Mouse (Mus musculus) stomach, embryonic 16.5 days (tissue): Measurements from ENCODE around the gene Ivd. TPM values are rescaled to one million over a fixed set of nuclear protein-coding genes. Genes with fewer than 3 reads are reported as not detected.
A peak's percentile ranks its signal among the peaks of the same experiment; 100 is the strongest.

Experiments used
- ATAC-seq: fragments of 200-750 bp; cut with Nextera tagmentation; 2 replicates; pipeline ENCODE4 v1.8.0; 2017; ENCODE audit warnings: moderate number of reproducible peaks, moderate TSS enrichment; ENCODE audit not compliant: insufficient read depth, low FRiP score
- H3K27ac ChIP-seq: fragments of 300-500 bp; sonication (generic); 2 replicates; pipeline ENCODE4 v1.5.1; 2014; ENCODE audit warnings: low read length
- H3K27me3 ChIP-seq: fragments of 300-500 bp; sonication (generic); 2 replicates; pipeline ENCODE4 v1.6.1; 2014; ENCODE audit warnings: low read length, control low read depth, mixed read lengths; ENCODE audit not compliant: control insufficient read depth, insufficient read depth
- H3K36me3 ChIP-seq: fragments of 300-500 bp; sonication (generic); 2 replicates; pipeline ENCODE4 v1.6.1; 2014; ENCODE audit warnings: low read length; ENCODE audit not compliant: control insufficient read depth, insufficient read depth
- H3K4me1 ChIP-seq: fragments of 300-500 bp; sonication (generic); 2 replicates; pipeline ENCODE4 v1.6.1; 2014; ENCODE audit warnings: low read length, control low read depth, mixed read lengths; ENCODE audit not compliant: control insufficient read depth, insufficient read depth
- H3K4me2 ChIP-seq: fragments of 300-500 bp; sonication (generic); 2 replicates; pipeline ENCODE4 v1.6.1; 2014; ENCODE audit warnings: low read depth, low read length, mixed read lengths
- H3K4me3 ChIP-seq: fragments of 300-500 bp; sonication (generic); replicated peaks from 2 replicates; pipeline ENCODE4 v1.5.1; 2014; ENCODE audit warnings: mild to moderate bottlenecking, low read length
- H3K9ac ChIP-seq: fragments of 300-500 bp; sonication (generic); 2 replicates; pipeline ENCODE4 v1.6.1; 2014; ENCODE audit warnings: low read length
- H3K9me3 ChIP-seq: fragments of 300-500 bp; sonication (generic); replicated peaks from 2 replicates; pipeline ENCODE4 v1.6.1; 2016; ENCODE audit warnings: low read length, control low read depth; ENCODE audit not compliant: control insufficient read depth
- WGBS: fragments of 180-500 bp; shearing (Covaris S2); extraction: QIAGEN DNeasy Blood & Tissue Kit; methylation state at CpG from one replicate; pipeline ENCODE4 v1.1.7; 2014; 5-methylcytosine and 5-hydroxymethylcytosine counted together
- polyA plus RNA-seq: library from polyadenylated mRNA; unstranded; fragments of >200 nt; fragmentation: Nextera tagmentation; extraction: Ambion mirVana; gene quantifications from 2 replicates; pipeline ENCODE4 v1.2.1, GENCODE M21; 2015

The Ivd gene
- polyA plus RNA-seq, 1 experiment from 2014 or later, result 64.3 TPM

- Histone ChIP-seq H3K27me3 (no peaks in the 10 kb centered on the region), H3K27ac (no peak overlapping the region), H3K4me2 (no peak overlapping the region), H3K9ac (no peak overlapping the region), H3K9me3 (no peaks in the 10 kb centered on the region), H3K36me3 (peaks cover 7% of the 10 kb centered on the region), H3K4me3 (no peak overlapping the region), H3K4me1 (no peaks in the 10 kb centered on the region)
- ATAC-seq, result no peak
- 42% methylated on average over 5 of the region's 5 CpGs for WGBS
These were observed 23.4 kb upstream of the Ivd start for GRCm38 (mm10) chr2:118838330-118838729.

GRCm38 (mm10) chr2:118841186-118841585, 20.6 kb upstream of the Ivd start:
- H3K27ac ChIP-seq, result no peak overlapping the region
- peaks cover 5% of the 10 kb centered on the region; the same call in 1 of the 2 replicates for H3K9me3 ChIP-seq
- ATAC-seq, result no peak
- H3K9ac ChIP-seq, result no peak overlapping the region
- no peaks in the 10 kb centered on the region for H3K4me1 ChIP-seq
- WGBS, result 62% methylated on average over 5 of the region's 5 CpGs
- no peaks in the 10 kb centered on the region for H3K27me3 ChIP-seq
- no peak overlapping the region for H3K4me3 ChIP-seq
- no peak overlapping the region for H3K4me2 ChIP-seq
- H3K36me3 ChIP-seq, result no peaks in the 10 kb centered on the region

- no peak overlapping the region for H3K9ac ChIP-seq
- no peaks in the 10 kb centered on the region for H3K4me1 ChIP-seq
- no peak for ATAC-seq
- H3K9me3 ChIP-seq, result peaks cover 5% of the 10 kb centered on the region; the same call in 1 of the 2 replicates
- no peaks in the 10 kb centered on the region for H3K27me3 ChIP-seq
- no peak overlapping the region for H3K4me3 ChIP-seq
- H3K27ac ChIP-seq, result no peak overlapping the region
- no peaks in the 10 kb centered on the region for H3K36me3 ChIP-seq
- 79% methylated on average over 4 of the region's 4 CpGs for WGBS
- no peak overlapping the region for H3K4me2 ChIP-seq
These were observed 20.0 kb upstream of the Ivd start for GRCm38 (mm10) chr2:118841774-118842173.

GRCm38 (mm10) chr2:118844427-118844826, 17.3 kb upstream of the Ivd start:
- Histone ChIP-seq H3K4me2 (no peak overlapping the region), H3K36me3 (no peaks in the 10 kb centered on the region), H3K9ac (no peak overlapping the region), H3K4me3 (no peak overlapping the region), H3K9me3 (peaks cover 5% of the 10 kb centered on the region; the same call in 1 of the 2 replicates), H3K27ac (no peak overlapping the region), H3K27me3 (no peaks in the 10 kb centered on the region), H3K4me1 (no peaks in the 10 kb centered on the region)
- WGBS, result 69% methylated on average over 3 of the region's 3 CpGs
- ATAC-seq, result no peak

GRCm38 (mm10) chr2:118846246-118846645, 15.5 kb upstream of the Ivd start:
- H3K27me3 ChIP-seq, result no peaks in the 10 kb centered on the region
- no peak overlapping the region for H3K9ac ChIP-seq
- H3K4me2 ChIP-seq, result no peak overlapping the region
- H3K9me3 ChIP-seq, result peaks cover 5% of the 10 kb centered on the region; the same call in 1 of the 2 replicates
- 42% methylated on average over 7 of the region's 7 CpGs for WGBS
- H3K36me3 ChIP-seq, result no peaks in the 10 kb centered on the region
- H3K27ac ChIP-seq, result no peak overlapping the region
- H3K4me3 ChIP-seq, result no peak overlapping the region
- no peaks in the 10 kb centered on the region for H3K4me1 ChIP-seq
- ATAC-seq, result no peak

- Histone ChIP-seq H3K27me3 (no peaks in the 10 kb centered on the region), H3K27ac (no peak overlapping the region), H3K4me3 (no peak overlapping the region), H3K9me3 (no peaks in the 10 kb centered on the region), H3K4me1 (no peaks in the 10 kb centered on the region), H3K9ac (no peak overlapping the region), H3K4me2 (no peak overlapping the region), H3K36me3 (no peaks in the 10 kb centered on the region)
- no peak for ATAC-seq
- WGBS, result 22% methylated on average over 3 of the region's 3 CpGs
These were observed 10.0 kb upstream of the Ivd start for GRCm38 (mm10) chr2:118851756-118852155.

GRCm38 (mm10) chr2:118862340-118862675, 554 bp downstream of the Ivd start:
- H3K36me3 ChIP-seq, result no peaks in the 10 kb centered on the region
- H3K9me3 ChIP-seq, result no peaks in the 10 kb centered on the region
- no peak for ATAC-seq
- H3K27ac ChIP-seq, result peak overlapping the region; percentile 71
- peak overlapping the region; percentile 84 for H3K9ac ChIP-seq
- H3K4me1 ChIP-seq, result peaks cover 5% of the 10 kb centered on the region; the same call in 1 of the 2 replicates
- peak overlapping the region; percentile 80 for H3K4me3 ChIP-seq
- WGBS, result 40% methylated on average over 3 of the region's 3 CpGs
- peak overlapping the region; percentile 81 for H3K4me2 ChIP-seq
- H3K27me3 ChIP-seq, result no peaks in the 10 kb centered on the region

GRCm38 (mm10) chr2:118870601-118871000, 8.8 kb downstream of the Ivd start:
- H3K9ac ChIP-seq, result no peak overlapping the region
- no peak for ATAC-seq
- no peak overlapping the region for H3K4me3 ChIP-seq
- no peaks in the 10 kb centered on the region; the same call in 1 of the 2 replicates for H3K36me3 ChIP-seq
- no peak overlapping the region for H3K4me2 ChIP-seq
- H3K27ac ChIP-seq, result no peak overlapping the region; the same call in 1 of the 2 replicates
- no peaks in the 10 kb centered on the region for H3K9me3 ChIP-seq
- 64% methylated on average over 3 of the region's 3 CpGs for WGBS
- H3K27me3 ChIP-seq, result no peaks in the 10 kb centered on the region
- no peaks in the 10 kb centered on the region for H3K4me1 ChIP-seq

GRCm38 (mm10) chr2:118871032-118871431, 9.3 kb downstream of the Ivd start:
- H3K27ac ChIP-seq, result no peak overlapping the region; the same call in 1 of the 2 replicates
- no peaks in the 10 kb centered on the region for H3K27me3 ChIP-seq
- no peak overlapping the region for H3K4me3 ChIP-seq
- H3K36me3 ChIP-seq, result no peaks in the 10 kb centered on the region; the same call in 1 of the 2 replicates
- ATAC-seq, result no peak
- no peak overlapping the region for H3K4me2 ChIP-seq
- H3K9me3 ChIP-seq, result no peaks in the 10 kb centered on the region
- no peak overlapping the region for H3K9ac ChIP-seq
- H3K4me1 ChIP-seq, result no peaks in the 10 kb centered on the region
- WGBS, result 69% methylated on average over 1 of the region's 1 CpGs

GRCm38 (mm10) chr2:118873018-118873417, 11.3 kb downstream of the Ivd start:
- Histone ChIP-seq H3K36me3 (no peaks in the 10 kb centered on the region; the same call in 1 of the 2 replicates), H3K9me3 (no peaks in the 10 kb centered on the region), H3K4me1 (no peaks in the 10 kb centered on the region), H3K4me2 (no peak overlapping the region), H3K4me3 (no peak overlapping the region), H3K9ac (no peak overlapping the region), H3K27me3 (no peaks in the 10 kb centered on the region), H3K27ac (no peak overlapping the region)
- ATAC-seq, result no peak
- 87% methylated on average over 5 of the region's 5 CpGs for WGBS
